Mouse (Mus musculus) bone marrow macrophage, adult 2 months (primary cell): ENCODE results near the gene Slc7a7. TPM values are rescaled to one million over a fixed set of nuclear protein-coding genes. Genes with fewer than 3 reads are reported as not detected.

Experiments used
- H3K27ac ChIP-seq: 2 replicates; pipeline ENCODE4 v1.5.1; 2012; ENCODE audit warnings: low read depth, low read length; ENCODE audit not compliant: insufficient read depth
- H3K4me1 ChIP-seq: 2 replicates; pipeline ENCODE4 v1.6.1; 2012; ENCODE audit warnings: low read length; ENCODE audit not compliant: control insufficient read depth, insufficient read depth
- H3K4me3 ChIP-seq: 2 replicates; pipeline ENCODE4 v1.5.1; 2012; ENCODE audit warnings: mild to moderate bottlenecking, low read length, moderate library complexity; ENCODE audit not compliant: insufficient read depth
- CTCF ChIP-seq: IDR thresholded peaks from 2 replicates; pipeline ENCODE4 v1.5.1; 2012; ENCODE audit warnings: low read depth, mild to moderate bottlenecking, low read length, moderate library complexity
- POLR2A ChIP-seq: IDR thresholded peaks from 2 replicates; pipeline ENCODE4 v1.6.1; 2012; ENCODE audit warnings: mild to moderate bottlenecking, low read depth, low read length, borderline replicate concordance
- polyA plus RNA-seq: library from polyadenylated mRNA; stranded (reverse); fragments of >200 nt; gene quantifications from 2 replicates; pipeline ENCODE4 v1.2.4, GENCODE M21; 2012; ENCODE audit not compliant: missing spikeins, insufficient read depth, insufficient read length

Slc7a7 gene
- polyA plus RNA-seq, 1 experiment, result 32.7 TPM

DNA sequence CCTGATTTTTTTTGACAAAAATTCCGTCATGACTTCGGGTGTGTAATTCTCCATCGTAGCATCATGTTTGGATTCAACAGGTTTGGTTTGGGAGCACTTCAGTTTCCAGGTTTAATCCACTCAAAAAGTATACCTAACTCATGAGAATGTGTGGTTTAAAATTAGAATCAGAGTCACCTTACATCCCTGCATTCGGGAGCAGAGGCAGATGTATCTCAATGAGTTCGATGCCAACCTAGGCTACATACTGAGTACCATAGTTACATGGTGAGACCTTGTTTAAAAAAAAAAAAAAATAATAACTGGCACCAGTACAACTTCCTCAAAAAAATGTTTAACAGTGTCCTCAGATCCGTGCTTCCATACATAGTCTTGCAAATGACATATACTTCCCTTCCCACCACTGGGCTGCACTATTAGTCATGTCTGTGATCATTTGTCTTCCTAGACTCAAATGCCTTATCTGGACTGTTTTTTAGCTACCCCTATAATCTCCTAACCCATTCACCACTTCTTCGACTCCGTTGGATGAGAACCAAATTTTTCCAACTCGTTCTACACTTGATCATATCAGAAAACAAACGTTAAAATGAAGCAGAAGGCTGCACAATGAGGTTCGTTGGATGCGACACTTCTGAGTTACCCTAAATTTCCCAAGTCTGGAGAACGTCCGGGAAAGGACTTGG is 8.6 kb upstream of the Slc7a7 start:
- peak overlapping the region; percentile 91 for H3K4me3 ChIP-seq
- no peak for TF ChIP-seq POLR2A
- no peak for TF ChIP-seq CTCF
- peaks cover 22% of the 10 kb centered on the region for H3K4me1 ChIP-seq
- H3K27ac ChIP-seq, result peak overlapping the region; percentile 91

GRCm38 (mm10) chr14:54425540-54425939 is 8.0 kb upstream of the Slc7a7 start:
- peaks cover 16% of the 10 kb centered on the region for H3K4me1 ChIP-seq
- no peak overlapping the region for H3K4me3 ChIP-seq
- no peak overlapping the region for H3K27ac ChIP-seq
- TF ChIP-seq POLR2A, result no peak
- no peak for TF ChIP-seq CTCF

DNA sequence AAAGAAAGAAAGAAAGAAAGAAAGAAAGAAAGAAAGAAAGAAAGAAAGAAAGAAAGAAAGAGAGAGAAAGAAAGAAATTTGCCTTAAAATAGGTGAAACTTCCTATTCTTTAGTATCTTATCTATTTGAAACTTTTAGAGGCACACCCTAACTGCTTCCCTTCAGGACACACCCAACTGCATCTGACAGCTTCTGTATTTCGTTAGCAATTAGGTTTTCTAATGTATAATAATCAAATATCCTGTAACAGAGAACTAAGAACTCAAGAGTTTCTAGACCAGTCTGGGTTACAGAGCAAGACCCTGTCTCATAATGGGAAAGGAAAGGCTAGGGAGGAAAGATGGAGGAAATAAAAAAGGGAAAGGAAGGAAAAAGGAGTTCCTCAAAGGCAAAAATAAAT is 7.1 kb upstream of the Slc7a7 start:
- no peak for TF ChIP-seq POLR2A
- no peak for TF ChIP-seq CTCF
- H3K4me1 ChIP-seq, result peaks cover 16% of the 10 kb centered on the region
- H3K4me3 ChIP-seq, result no peak overlapping the region
- no peak overlapping the region for H3K27ac ChIP-seq

DNA sequence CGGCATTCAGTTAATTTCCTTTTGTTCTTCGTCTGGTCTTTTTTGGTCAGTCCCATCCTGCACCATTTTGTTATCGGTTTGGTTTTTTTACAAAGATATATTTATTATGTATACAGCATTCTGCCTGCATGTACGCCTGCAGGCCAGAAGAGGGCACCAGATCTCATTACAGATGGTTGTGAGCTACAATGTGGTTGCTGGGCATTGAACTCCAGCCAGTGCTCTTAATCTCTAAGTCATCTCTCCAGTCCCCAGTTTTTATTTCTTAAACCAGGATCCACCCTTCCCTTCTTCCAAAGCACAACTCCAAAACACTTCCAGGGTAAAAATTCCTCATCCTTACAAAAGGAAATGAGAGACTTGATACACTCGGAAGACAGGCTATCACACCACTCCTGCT is 5.8 kb upstream of the Slc7a7 start:
- TF ChIP-seq CTCF (peak; percentile 37; the same call in 1 of the 2 replicates), POLR2A (no peak)
- Histone ChIP-seq H3K4me3 (no peak overlapping the region), H3K4me1 (peaks cover 16% of the 10 kb centered on the region), H3K27ac (no peak overlapping the region)

DNA sequence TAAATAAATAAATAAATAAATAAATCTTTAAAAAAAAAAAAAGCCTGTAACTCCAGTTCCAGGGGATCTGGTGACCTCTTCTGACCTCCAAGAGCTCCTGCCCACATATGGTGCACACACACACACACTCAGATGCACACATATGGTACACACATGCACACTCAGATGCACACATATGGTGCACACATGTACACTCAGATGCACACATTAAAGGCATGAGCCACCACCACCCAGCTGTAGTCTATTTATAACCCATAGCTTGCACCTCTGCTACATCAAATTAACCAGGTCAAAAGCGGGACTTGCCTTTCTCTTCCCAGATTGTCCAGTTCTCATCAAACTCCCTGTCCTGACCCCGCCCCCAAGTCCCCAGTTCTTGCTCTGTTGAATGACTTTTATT is 3.4 kb upstream of the Slc7a7 start:
- H3K4me1 ChIP-seq, result peaks cover 16% of the 10 kb centered on the region
- no peak overlapping the region for H3K27ac ChIP-seq
- TF ChIP-seq POLR2A (no peak), CTCF (no peak)
- no peak overlapping the region for H3K4me3 ChIP-seq

GRCm38 (mm10) chr14:54416830-54417229 is 750 bp downstream of the Slc7a7 start:
- H3K4me1 ChIP-seq, result peaks cover 4% of the 10 kb centered on the region
- no peak overlapping the region for H3K27ac ChIP-seq
- TF ChIP-seq POLR2A (no peak), CTCF (no peak)
- no peak overlapping the region for H3K4me3 ChIP-seq

- Histone ChIP-seq H3K4me1 (peaks cover 4% of the 10 kb centered on the region), H3K27ac (no peak overlapping the region), H3K4me3 (no peak overlapping the region)
- TF ChIP-seq CTCF, result no peak
- no peak for TF ChIP-seq POLR2A
These were observed 1.3 kb downstream of the Slc7a7 start for GRCm38 (mm10) chr14:54416229-54416775.

GRCm38 (mm10) chr14:54415241-54416020 is 2.1 kb downstream of the Slc7a7 start:
- Histone ChIP-seq H3K4me1 (peaks cover 4% of the 10 kb centered on the region), H3K27ac (no peak overlapping the region), H3K4me3 (no peak overlapping the region)
- TF ChIP-seq CTCF, result no peak
- TF ChIP-seq POLR2A, result no peak

- peaks cover 12% of the 10 kb centered on the region for H3K4me1 ChIP-seq
- H3K27ac ChIP-seq, result no peak overlapping the region
- TF ChIP-seq CTCF (no peak), POLR2A (no peak)
- H3K4me3 ChIP-seq, result no peak overlapping the region
These were observed 3.5 kb downstream of the Slc7a7 start for GRCm38 (mm10) chr14:54413877-54414700.
